Mouse (Mus musculus): ENCODE measurements around the gene Gm8267.
"Not testable (repeated sequence)": the region's sequence is repeated elsewhere in the genome, so short reads cannot be mapped to it uniquely, and the experiment has no call there.

Gene Gm8267

GRCm38 (mm10) chr14:44750240-44750639 is at the start of gene Gm8267:
TSS of gene Gm8267 (minus strand) at chr14:44750340.
- no peak for DNase-seq (ENCODE audit: low read depth, low spot score)

GRCm38 (mm10) chr14:44789537-44790382 is 39.6 kb upstream of the Gm8267 start:
- not testable (repeated sequence) for DNase-seq (ENCODE audit: low read depth, low spot score)

GRCm38 (mm10) chr14:44742789-44743188 is 7.4 kb downstream of the Gm8267 start:
- DNase-seq (ENCODE audit: low read depth, low spot score): not testable (repeated sequence)

GRCm38 (mm10) chr14:44730711-44731110 is 19.4 kb downstream of the Gm8267 start:
- not testable (repeated sequence) for DNase-seq (ENCODE audit: low read depth, low spot score)

GRCm38 (mm10) chr14:44706356-44706755 is 43.8 kb downstream of the Gm8267 start, which contains the start of gene Gm8257:
TSS of gene Gm8257 (minus strand) at chr14:44706456.
- not testable (repeated sequence) for DNase-seq (ENCODE audit: low read depth, low spot score)
